Mouse (Mus musculus) cortical plate, adult 2 months (tissue): ENCODE data around the gene Rpl9-ps6. TPM values are rescaled to one million over a fixed set of nuclear protein-coding genes. Genes with fewer than 3 reads are reported as not detected.

Experiments used
- H3K27ac ChIP-seq: fragments of 200-500 bp; 2 replicates; pipeline ENCODE4 v1.5.1; 2012; ENCODE audit warnings: low read length, control low read depth, inconsistent platforms; ENCODE audit not compliant: insufficient read depth
- H3K4me1 ChIP-seq: fragments of 200-500 bp; 2 replicates; pipeline ENCODE4 v1.6.1; 2011; ENCODE audit warnings: low read length; ENCODE audit not compliant: control insufficient read depth, insufficient read depth
- H3K4me3 ChIP-seq: fragments of 200-500 bp; 2 replicates; pipeline ENCODE4 v1.5.1; 2011; ENCODE audit warnings: mild to moderate bottlenecking, low read length, control low read depth; ENCODE audit not compliant: insufficient read depth
- CTCF ChIP-seq: fragments of 200-500 bp; IDR thresholded peaks from 2 replicates; pipeline ENCODE4 v1.5.1; 2011; ENCODE audit warnings: mild to moderate bottlenecking, control low read depth, low read length; ENCODE audit not compliant: insufficient read depth; ENCODE audit errors: extremely low read depth
- POLR2A ChIP-seq: fragments of 200-500 bp; IDR thresholded peaks from 2 replicates; pipeline ENCODE4 v1.6.1; 2011; ENCODE audit warnings: mild to moderate bottlenecking, low read length, control low read depth; ENCODE audit not compliant: insufficient read depth; ENCODE audit errors: extremely low read depth
- polyA plus RNA-seq: library from polyadenylated mRNA; depleted of rRNA; stranded (reverse); fragments of >200 nt; gene quantifications from 2 replicates; pipeline ENCODE4 v1.2.3, GENCODE M21; 2012; rRNA removed

The Rpl9-ps6 gene
- polyA plus RNA-seq = 46.1 and 52.8 TPM in 2 replicates

GRCm38 (mm10) chr19:32466478-32466877, at the start of gene Rpl9-ps6:
Gene Rpl9-ps6 (minus strand): TSS chr19:32466578.
- TF ChIP-seq CTCF = no peak
- no peak for TF ChIP-seq POLR2A
- H3K4me1 ChIP-seq = no peaks in the 10 kb centered on the region
- H3K4me3 ChIP-seq = no peak within 1 kb of the TSS
- no peak within 1 kb of the TSS for H3K27ac ChIP-seq

- no peak overlapping the region for H3K27ac ChIP-seq
- H3K4me1 ChIP-seq = no peaks in the 10 kb centered on the region
- TF ChIP-seq POLR2A (no peak), CTCF (peak; percentile 1; the same call in 1 of the 2 replicates)
- no peak overlapping the region for H3K4me3 ChIP-seq
Observed at GRCm38 (mm10) chr19:32512518-32512917, 46.1 kb upstream of the Rpl9-ps6 start.

GRCm38 (mm10) chr19:32510962-32511361, 44.6 kb upstream of the Rpl9-ps6 start:
- no peak overlapping the region for H3K27ac ChIP-seq
- H3K4me3 ChIP-seq = no peak overlapping the region
- no peaks in the 10 kb centered on the region for H3K4me1 ChIP-seq
- TF ChIP-seq CTCF = no peak
- TF ChIP-seq POLR2A = no peak

- no peak for TF ChIP-seq POLR2A
- no peak for TF ChIP-seq CTCF
- H3K4me3 ChIP-seq = no peak overlapping the region
- H3K27ac ChIP-seq = no peak overlapping the region
- no peaks in the 10 kb centered on the region for H3K4me1 ChIP-seq
Observed at GRCm38 (mm10) chr19:32510267-32510666, 43.9 kb upstream of the Rpl9-ps6 start.

GRCm38 (mm10) chr19:32507526-32507925, 41.1 kb upstream of the Rpl9-ps6 start:
- Histone ChIP-seq H3K27ac (no peak overlapping the region), H3K4me1 (peaks cover 1% of the 10 kb centered on the region; the same call in 1 of the 2 replicates), H3K4me3 (no peak overlapping the region)
- TF ChIP-seq CTCF = no peak
- no peak for TF ChIP-seq POLR2A

GRCm38 (mm10) chr19:32507100-32507499, 40.7 kb upstream of the Rpl9-ps6 start:
- TF ChIP-seq POLR2A (no peak), CTCF (no peak)
- Histone ChIP-seq H3K4me3 (no peak overlapping the region), H3K27ac (no peak overlapping the region), H3K4me1 (peaks cover 1% of the 10 kb centered on the region; the same call in 1 of the 2 replicates)

GRCm38 (mm10) chr19:32506514-32506913, 40.1 kb upstream of the Rpl9-ps6 start:
- TF ChIP-seq POLR2A (no peak), CTCF (no peak)
- Histone ChIP-seq H3K4me3 (no peak overlapping the region), H3K27ac (no peak overlapping the region)

GRCm38 (mm10) chr19:32506081-32506480, 39.7 kb upstream of the Rpl9-ps6 start:
- H3K4me1 ChIP-seq = peaks cover 1% of the 10 kb centered on the region; the same call in 1 of the 2 replicates
- no peak overlapping the region for H3K4me3 ChIP-seq
- no peak overlapping the region for H3K27ac ChIP-seq
- no peak for TF ChIP-seq CTCF
- TF ChIP-seq POLR2A = no peak

More at GRCm38 (mm10) chr19:32506514-32506913, 40.1 kb upstream of the Rpl9-ps6 start:
- H3K4me1 ChIP-seq = peaks cover 1% of the 10 kb centered on the region; the same call in 1 of the 2 replicates

GRCm38 (mm10) chr19:32501414-32501813, 35.0 kb upstream of the Rpl9-ps6 start:
- H3K4me1 ChIP-seq = peaks cover 1% of the 10 kb centered on the region; the same call in 1 of the 2 replicates
- no peak overlapping the region for H3K27ac ChIP-seq
- H3K4me3 ChIP-seq = no peak overlapping the region
- peak; percentile 20; the same call in 1 of the 2 replicates for TF ChIP-seq CTCF
- TF ChIP-seq POLR2A = no peak

- Histone ChIP-seq H3K27ac (no peak overlapping the region), H3K4me1 (peaks cover 2% of the 10 kb centered on the region), H3K4me3 (no peak overlapping the region)
- no peak for TF ChIP-seq POLR2A
- TF ChIP-seq CTCF = no peak
Observed at GRCm38 (mm10) chr19:32498002-32498401, 31.6 kb upstream of the Rpl9-ps6 start.

- Histone ChIP-seq H3K4me1 (peaks cover 1% of the 10 kb centered on the region; the same call in 1 of the 2 replicates), H3K4me3 (no peak overlapping the region), H3K27ac (no peak overlapping the region)
- TF ChIP-seq CTCF = no peak
- no peak for TF ChIP-seq POLR2A
Observed at GRCm38 (mm10) chr19:32497411-32497810, 31.0 kb upstream of the Rpl9-ps6 start.
